Mouse (Mus musculus) thymus, postnatal 4 days (tissue): ENCODE results near the gene Grip1.

ENCODE experiments used
- DNase-seq: peaks from one replicate; pipeline ENCODE4 v3.0.0; 2021

Gene Grip1

DNA sequence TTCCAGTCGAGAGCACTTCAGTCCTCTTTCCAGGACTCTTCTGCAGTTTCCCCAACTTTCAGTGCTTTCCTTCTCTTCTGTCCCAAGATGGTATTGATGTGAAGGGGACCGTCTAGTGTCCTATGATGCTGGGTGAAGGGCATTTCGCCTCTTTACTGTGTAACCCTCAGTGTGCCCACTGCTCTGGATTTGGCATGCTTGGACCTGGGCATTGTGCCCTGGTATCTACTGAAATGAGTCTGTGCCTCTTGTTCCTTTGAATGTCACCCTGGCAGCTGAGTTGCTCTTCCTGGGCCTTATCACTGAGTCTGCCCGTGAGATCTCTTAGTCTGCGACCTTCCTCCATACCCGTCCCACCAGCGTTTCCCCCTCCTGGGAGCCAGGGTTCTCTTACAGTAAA, 9.7 kb downstream of the Grip1 start:
- no peak for DNase-seq

DNA sequence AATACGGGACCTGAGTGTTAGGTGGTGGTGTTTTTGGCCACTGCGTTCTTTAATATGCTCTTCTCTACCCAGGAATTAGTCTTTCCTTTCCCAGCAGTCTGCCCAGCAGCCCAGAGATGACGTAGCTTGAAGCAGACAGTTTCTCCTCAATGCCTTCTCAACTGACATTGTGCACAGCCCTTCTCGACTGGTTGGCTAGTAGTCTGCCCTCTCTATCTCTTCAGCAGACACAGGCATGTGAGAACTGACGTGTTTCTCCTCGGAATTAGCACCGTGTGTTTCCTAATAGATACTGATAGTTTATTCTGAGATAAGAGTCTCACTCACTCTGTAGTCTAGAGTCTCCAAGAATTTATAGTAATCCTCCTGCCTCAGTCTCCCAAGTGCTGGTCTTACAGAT, 10.2 kb downstream of the Grip1 start:
- no peak for DNase-seq

DNA sequence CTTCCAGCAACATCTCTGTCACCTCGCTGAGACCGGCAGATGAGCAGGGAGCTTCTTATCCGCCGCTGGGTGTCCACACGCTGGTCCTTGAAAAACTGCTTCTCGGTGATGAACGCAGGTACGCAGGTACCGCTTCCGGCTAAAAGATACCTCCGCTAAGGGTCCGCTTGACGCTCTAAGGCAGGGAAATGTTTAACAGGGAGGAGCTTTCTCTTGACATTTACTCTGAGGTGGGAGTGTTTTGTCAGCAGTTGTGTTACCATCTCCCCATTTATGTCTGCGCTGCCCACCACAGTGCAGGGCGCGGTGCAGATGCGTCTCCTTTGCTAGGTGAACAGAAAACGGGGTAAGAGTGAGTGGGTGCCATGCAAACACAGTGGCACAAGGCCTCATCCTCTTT, 14.3 kb downstream of the Grip1 start:
- no peak for DNase-seq

DNA sequence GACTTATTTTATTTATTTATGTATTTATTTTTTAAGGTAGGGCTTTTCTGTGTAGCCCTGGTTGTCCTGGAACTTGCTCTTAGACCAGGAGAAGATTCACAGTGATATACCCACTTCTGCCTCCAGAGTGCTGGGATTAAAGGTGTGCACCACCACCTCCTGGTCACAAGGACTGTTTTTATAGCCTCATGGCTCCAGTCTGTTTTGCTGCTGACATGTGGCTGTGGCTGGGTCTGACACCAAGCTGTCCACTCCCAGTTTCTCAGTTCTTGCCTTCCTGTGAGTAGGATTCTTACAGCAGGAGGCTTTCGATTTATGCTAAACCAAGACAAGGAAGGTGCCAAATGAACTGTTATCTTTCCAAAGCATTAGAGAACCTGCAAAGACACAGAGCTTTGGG, 16.5 kb downstream of the Grip1 start:
- no peak for DNase-seq

DNA sequence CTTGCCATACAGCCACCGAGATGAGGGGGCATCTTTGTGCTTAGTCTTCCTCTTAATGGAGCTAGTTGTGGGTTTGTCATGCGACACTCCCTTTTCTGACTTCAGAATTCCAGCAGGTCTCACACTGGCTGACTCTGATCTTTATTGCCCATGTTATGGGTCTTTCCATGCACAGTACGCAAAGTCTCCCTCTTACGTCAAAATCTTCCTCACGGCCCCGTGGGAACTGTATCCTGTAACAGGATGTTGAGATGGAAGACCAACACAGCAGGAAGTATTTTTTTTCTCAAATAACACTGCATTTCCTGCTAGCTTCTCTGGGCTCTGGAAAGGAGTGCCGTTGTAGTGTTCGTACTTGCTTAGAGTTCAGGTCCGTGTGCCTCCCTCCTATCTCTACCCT, 21.5 kb downstream of the Grip1 start:
- no peak for DNase-seq

DNA sequence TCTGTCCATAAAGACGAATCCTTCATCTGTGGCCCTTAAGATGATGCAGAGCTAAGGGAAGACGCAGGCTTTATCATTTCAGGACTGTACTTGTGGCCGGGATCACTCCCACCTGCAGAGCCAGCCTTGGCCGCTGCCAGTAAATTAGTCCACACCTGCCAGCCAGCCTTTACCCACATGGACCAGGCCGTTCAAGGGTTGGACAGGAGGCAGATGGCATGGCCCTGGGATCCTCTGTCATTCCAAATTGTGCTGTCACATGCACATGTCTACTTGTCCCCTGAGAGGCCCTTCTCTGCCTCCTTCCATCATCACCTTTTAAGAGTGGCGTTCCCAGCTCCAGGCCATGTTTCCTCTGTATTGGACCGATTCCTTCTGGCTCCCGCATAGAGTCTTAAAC, 24.0 kb downstream of the Grip1 start:
- DNase-seq, result no peak

DNA sequence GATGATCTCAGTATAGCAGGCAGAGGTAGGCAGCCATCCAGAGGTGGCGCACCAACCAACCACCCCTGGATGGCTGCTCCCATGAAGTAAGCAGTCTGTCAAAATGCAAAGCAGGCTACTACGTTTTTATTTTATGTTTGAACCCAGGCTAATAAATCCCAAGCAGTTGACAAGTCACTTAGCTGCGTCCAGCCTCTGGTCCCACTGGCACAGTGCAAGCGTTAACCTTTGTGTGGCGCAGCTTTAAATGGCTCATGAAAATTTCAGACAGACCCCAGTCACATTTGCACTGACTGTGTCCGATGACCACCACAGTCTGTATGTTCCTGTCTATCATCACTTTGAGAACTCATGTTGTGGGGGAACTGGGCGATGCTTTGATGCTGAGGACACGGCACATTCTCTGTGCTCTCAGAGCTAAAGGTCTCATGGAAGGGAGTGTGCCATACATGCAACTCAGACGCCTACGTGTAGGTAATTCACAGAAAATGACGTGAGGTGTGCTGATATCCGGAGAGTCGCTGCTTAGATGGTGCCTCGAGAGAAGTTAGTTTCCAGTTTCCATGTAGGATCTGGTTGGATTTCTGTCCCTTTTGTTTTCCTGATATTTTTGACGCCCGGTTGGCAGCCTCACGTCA, 29.6 kb downstream of the Grip1 start:
- DNase-seq, result no peak

DNA sequence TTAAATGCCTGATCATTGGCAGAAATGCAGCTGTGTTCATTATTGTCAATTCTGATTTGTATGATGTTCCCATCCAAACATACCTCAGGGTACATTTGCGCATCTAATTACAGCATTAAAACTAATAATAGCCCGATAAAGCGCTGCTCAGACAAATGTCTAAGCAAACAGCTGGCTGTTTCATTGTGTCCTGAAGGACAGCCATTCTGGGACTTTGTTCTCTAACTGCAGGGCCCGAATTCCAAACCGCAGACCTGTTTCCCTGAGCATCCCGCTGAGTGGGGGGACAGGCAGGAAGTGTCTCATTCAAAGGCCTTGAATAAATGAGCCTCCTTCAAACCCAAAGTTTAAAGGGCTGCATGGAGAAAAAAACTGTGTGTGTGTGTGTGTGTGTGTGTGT, 30.1 kb downstream of the Grip1 start:
- DNase-seq, result no peak

DNA sequence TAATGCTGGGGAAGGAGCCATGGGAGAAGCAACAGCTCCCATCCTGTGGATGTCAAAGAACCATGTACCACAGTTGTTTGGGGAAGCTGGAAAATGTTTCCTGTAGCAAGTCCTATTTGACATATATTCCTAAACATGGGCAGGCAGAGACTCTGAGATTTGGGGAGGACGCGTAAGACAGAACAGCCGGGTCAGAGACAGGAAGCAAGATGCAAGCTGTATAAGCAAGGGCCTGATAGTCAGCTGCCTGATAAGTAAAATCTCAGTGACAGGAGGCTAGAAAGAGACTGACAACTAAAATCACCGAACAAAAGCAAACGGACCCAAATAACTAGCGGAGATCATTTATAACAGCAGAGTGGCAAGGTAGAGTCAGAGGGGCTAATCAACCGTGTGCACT, 33.3 kb downstream of the Grip1 start:
- DNase-seq, result no peak

DNA sequence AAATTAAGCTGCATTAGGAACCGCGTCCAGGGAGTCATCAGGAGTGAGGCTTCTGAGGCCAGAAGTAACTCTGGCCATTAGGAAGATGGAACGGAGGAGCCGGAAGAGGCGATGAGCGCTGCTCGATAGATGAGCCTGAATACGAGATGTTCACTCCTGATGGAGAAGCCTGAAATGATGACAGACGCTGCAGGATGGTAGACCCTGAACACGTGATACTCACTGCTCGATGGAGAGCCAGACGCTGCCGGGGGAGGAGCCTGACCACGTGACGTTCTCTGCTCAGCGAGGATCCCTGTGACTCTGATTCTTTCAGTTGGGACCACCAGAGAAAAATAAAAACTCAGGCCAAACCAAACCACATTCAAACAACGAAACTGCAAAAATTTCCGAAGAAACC, 37.2 kb downstream of the Grip1 start:
- DNase-seq, result no peak

DNA sequence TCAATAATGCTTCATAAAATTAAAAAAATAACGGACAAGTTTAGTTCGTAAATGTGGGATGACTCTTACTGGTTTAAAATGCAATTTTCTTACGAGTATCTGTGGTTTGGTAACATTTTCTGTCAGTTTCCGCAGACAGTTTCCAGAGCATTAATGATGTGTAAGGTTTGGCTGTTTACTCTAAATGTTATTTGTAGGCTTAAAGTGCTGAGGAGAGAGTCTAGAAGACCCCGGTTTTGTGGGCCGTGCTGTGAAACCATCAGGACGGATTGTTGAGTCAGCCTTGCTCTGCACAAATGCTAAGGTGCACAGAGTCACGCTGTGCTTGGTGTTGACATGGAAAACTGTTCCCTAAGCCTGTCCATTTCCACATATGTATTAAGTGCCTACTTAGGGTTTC, 41.7 kb downstream of the Grip1 start:
- no peak for DNase-seq

DNA sequence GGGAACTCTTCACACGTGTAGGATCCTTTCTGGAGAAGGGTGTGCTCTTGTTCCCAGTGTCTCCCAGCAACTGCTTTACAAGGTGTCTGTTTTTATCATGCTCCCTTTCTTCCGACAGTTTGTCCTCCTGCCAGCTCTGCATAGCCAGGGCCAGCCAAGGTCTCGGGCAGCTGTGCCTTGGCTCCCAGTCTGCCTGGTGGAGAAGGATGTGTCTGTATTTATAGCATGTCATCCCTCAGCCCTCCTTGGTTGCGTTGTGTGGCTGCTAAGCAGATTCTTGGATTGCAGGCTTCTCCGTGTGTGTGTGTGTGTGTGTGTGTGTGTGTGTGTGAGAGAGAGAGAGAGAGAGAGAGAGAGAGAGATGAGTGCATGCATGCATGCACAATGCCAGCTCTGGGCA, 42.6 kb downstream of the Grip1 start:
- DNase-seq, result no peak

DNA sequence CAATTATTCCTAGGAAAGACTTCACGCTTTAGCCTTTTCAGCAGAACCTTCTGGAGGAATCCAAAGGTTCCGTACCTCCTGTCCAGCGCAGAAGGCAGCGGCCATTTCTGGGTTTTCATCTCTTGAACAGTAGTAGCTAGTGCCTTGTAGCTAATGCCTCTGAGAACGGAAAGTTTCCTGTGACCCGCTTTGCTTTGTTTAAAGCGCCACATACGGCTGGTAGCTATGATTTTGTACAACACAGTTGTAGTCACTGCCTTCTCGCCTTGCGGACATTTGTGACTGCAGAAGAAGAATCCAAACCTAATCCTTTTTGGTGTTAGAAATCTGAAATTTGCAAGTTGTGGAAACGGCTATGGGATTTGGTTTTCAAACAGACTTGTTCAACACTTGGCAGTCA, 68.1 kb downstream of the Grip1 start:
- no peak for DNase-seq

DNA sequence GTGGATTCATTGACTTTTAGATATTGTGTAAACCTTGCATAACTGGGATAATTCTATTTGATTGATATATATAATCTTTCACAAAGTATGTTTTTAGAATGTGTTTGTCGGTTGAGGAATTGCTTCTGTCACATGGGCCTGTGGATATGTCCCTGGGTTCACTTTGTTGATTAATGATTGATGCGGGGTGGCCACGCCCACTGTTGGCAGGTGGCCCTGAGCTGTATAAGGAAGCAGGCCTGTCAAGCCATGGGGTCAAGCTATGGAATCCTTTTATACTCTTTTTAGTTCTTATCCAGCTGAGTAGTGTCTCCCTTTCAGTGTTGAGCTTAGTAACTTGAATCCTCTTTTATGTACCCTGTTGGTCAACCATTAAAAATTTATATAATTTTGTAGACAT, 72.1 kb downstream of the Grip1 start:
- DNase-seq, result no peak

DNA sequence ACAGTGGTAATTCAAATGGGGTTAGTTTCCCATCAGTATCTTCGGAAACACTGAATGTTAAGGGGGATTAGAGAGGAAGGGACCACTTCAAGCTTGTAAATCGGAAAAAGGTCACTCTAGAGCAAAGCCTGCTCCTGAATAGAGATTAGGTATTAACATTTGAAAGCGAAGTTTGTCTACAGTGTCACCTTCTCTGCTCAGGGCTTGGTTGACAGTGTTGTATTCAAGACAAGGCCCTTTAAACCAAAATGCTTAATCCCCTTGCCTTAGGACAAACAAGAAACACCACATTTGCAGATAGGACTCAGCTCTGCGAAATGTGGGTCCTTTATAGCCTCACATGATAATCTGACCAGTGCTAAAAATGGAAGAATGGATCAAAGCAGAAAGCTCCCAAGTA, 81.2 kb downstream of the Grip1 start:
- no peak for DNase-seq

DNA sequence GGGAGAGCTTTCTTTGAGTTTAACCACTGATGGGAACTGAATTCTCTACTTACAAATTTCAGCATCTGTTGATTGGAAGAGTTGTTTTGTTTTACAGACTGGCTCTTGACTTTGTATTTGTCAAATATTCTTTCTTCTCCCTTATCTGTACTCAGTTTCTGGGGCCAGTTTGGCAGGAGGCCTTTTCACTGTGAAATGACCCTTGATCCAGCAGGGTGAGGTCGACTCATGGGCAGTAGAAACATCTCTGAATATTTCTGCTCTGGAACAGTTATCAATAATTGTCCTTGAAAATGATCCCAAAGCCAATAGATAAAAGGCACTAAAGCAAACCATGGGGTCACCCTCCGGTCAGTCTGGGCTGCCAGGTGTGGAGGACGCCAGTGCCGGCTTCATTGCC, 88.0 kb downstream of the Grip1 start:
- no peak for DNase-seq

DNA sequence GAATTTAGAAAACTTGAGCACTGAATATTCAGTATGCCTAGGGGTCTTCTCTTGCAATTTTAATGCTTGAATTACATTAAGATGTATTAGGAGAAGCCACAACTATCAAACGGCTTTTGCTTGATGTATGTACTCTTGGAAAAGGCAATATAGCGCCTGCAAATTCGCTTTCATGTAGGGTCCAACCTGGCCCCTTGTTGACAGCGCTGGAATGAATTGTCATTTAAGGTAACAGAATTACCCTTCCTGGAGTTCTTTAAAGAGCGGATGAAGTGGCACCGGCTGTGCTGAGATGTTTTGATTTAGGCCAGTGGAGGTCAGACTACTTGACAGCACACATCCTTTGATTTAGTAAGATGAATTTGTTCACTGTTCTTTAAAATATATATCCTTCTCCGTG, 90.1 kb downstream of the Grip1 start:
- DNase-seq, result no peak

DNA sequence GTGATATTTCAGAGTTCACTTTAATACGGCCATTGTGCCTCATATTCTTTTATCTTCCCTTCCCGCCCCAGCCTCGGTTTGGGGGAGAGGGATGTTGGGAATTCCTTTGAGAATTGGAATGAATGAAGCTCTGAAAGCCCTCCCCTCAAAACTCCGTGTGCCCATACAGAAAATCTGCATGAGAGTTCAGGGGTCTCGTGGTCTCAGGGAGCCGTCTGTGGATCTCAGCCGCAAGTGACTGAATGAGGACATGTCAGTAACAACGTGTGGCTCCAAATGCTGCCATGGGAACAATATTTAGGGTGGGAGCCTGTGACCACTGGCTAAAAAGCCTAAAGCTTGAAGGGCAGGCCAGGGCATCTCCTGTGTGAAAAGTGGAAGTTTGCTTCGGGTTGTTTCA, 91.1 kb downstream of the Grip1 start:
- DNase-seq, result no peak

DNA sequence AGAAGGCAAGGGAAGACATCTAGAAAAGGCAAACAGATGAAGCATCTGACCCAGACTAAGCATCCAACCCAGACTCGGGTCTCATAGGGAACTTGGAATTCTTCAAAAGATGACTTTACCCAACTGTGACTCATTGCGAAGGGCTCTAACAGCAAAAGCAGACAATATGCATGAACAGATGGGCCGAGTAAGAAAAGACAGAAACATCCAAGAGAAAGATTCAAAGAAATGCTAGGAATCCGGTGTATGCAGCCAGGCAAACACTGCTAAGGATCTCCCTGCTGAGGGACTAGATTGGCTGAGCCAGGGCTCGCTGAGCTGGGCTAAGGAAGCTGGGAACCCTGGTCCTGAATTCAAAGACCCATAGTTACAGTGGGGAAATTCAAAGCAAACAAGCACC, 94.2 kb downstream of the Grip1 start:
- no peak for DNase-seq

DNA sequence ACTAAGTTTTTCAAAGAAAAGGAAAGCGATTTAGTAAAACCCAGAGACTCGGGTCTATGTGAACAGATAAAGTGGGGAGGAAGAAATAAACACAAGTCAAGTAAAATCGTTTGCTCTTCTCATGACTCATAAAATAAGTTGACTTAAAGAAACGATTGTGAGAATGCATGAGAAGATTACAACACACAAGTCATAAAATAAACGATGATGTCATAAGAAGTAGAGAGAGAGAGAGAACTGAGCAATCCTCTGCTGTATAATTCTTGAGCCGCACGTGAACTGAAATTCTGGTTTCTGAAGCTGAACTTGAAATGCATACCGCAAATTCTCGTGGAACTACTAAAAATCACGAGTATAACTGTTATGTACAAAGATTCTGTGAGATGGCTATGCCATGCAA, 95.1 kb downstream of the Grip1 start:
- DNase-seq, result no peak

DNA sequence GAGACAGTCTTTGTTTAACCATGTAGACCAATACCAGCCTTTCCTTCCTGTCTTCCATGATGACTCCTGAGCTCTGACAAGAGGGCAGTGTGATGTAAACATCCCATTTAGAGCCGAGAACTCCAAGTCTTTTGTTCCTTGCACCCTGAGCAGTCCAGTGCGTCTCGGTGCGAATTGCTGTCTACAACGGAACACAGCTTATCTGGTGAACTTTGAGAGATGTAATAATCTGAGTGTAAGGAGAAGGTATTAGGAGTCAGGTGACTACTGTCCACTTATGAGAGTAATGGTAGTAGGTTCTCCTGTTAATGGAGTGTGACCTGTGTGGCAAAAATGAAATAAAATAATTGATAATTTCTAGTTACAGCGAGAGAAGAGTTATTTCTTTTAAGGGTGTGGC, 97.0 kb downstream of the Grip1 start:
- DNase-seq, result no peak

DNA sequence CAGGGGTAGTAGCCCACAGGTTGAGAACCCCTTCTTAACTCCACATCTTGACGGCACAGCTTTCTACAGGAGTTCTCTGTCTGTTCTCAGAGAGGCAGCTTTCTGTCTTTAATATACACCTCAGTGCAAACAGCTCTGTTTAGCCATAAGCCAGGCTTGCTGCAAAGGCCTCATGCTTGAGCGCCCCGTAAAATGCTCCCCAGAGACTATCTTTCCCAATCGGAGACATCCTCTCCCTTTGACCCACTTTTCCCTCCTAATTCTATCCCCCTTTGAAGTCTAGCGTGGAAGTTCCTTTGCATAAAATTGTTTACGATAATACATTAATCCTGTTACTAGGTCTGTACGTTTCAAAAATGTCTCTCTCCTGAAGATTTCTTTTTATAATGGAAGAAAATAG, 102.7 kb downstream of the Grip1 start:
- DNase-seq, result no peak

DNA sequence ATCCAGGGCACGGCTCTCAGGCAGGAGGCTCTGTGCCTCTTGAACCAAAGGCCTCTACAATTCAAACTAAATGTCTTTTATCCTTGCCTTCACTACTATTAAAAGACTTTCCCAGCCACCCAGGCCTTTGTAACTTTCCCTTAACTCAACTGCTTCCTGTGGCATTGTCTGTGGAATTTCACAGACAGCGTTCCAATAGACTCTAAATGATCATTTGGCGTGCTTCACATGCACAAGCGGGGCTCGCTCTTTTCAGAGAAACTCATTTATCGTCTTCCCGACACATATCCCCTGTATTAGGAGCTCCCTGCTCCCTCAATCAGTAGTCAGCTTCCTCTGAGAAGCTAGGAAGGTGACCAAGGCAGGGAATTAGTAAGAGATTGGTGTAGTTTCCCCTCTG, 104.8 kb downstream of the Grip1 start:
- DNase-seq, result no peak

DNA sequence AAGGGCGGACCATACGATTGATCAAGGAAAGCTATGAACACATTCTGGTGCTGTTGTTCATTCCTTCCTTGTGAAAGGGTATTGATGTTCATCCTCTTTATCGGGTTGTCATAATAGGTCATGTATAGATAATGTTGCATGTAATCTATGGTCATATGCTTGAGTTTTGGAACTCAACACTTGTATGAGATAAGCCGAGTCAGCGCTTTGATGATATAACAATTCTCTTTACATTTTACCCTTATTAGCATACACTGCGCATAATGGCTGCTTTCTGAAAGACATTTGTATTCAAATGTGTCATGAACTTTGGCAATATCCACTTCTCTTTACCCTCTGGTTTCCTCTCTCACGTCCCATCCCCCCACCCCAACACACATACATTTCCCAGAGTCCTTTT, 111.2 kb downstream of the Grip1 start:
- no peak for DNase-seq

DNA sequence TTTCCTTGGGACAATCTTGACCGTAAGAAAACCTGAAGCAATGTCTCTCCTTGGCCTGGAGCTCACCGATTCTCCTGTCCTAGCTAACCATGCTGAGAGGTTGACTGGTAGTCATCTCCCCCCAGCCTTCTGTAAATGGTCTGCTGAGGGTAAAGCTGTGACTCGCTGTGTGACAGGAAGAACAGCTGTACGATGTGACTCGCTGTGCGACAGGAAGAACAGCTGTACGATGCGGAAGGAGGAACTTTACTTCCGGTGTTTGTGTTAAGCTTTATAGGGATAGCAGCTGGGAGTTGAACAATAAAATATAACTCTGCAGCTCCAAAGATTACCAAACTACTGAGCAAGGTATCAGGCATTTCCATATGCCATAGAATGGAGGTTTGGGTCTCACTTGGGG, 119.5 kb downstream of the Grip1 start:
- DNase-seq, result no peak

DNA sequence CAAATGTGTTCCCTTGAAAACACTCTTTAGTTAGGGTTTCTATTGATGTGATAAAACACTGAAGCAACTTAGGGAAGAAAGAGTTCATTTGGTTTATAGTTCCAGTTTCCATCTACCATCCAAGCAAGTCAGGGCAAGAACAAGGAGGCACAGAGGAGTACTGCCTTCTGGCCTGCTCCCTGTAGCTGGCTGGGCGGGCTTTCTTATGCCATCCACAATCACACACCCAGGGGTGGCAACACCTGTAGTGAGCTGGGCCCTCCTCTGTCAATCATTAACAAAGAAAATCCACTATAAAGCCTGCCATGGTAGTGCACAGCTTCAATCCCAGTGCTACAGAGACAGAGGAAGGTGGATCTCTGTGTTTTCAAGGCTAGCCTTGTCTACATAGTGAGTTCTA, 122.2 kb downstream of the Grip1 start:
- DNase-seq, result no peak
